Mouse (Mus musculus) midbrain, embryonic 15.5 days (tissue): ENCODE data around the gene Pole4. TPM values are rescaled to one million over a fixed set of nuclear protein-coding genes. Genes with fewer than 3 reads are reported as not detected.
A peak's percentile ranks its signal among the peaks of the same experiment; 100 is the strongest.

ENCODE experiments used
- ATAC-seq: fragments of 200-750 bp; cut with Nextera tagmentation; replicated peaks from 2 replicates; pipeline ENCODE4 v1.8.0; 2017; ENCODE audit warnings: moderate TSS enrichment
- H3K27ac ChIP-seq: fragments of 300-500 bp; sonication (generic); 2 replicates; pipeline ENCODE4 v1.5.1; 2015; ENCODE audit warnings: mild to moderate bottlenecking, inconsistent platforms
- H3K27me3 ChIP-seq: fragments of 300-500 bp; sonication (generic); replicated peaks from 2 replicates; pipeline ENCODE4 v1.6.1; 2015; ENCODE audit warnings: inconsistent platforms
- H3K36me3 ChIP-seq: fragments of 300-500 bp; sonication (generic); replicated peaks from 2 replicates; pipeline ENCODE4 v1.6.1; 2015; ENCODE audit warnings: inconsistent platforms
- H3K4me1 ChIP-seq: fragments of 300-500 bp; sonication (generic); 2 replicates; pipeline ENCODE4 v1.6.1; 2015; ENCODE audit warnings: inconsistent platforms
- H3K4me2 ChIP-seq: fragments of 300-500 bp; sonication (generic); 2 replicates; pipeline ENCODE4 v1.6.1; 2015; ENCODE audit warnings: inconsistent platforms, mild to moderate bottlenecking, moderate library complexity
- H3K4me3 ChIP-seq: fragments of 300-500 bp; sonication (generic); 2 replicates; pipeline ENCODE4 v1.5.1; 2015; ENCODE audit warnings: mild to moderate bottlenecking, inconsistent platforms
- H3K9ac ChIP-seq: fragments of 300-500 bp; sonication (generic); 2 replicates; pipeline ENCODE4 v1.6.1; 2015; ENCODE audit warnings: mild to moderate bottlenecking, inconsistent platforms
- H3K9me3 ChIP-seq: fragments of 300-500 bp; sonication (generic); 2 replicates; pipeline ENCODE4 v1.6.1; 2016; ENCODE audit warnings: inconsistent platforms
- WGBS: fragments of 180-500 bp; shearing (Covaris S2); methylation state at CpG from one replicate; pipeline ENCODE4 v1.1.7; 2015; ENCODE audit warnings: mixed read lengths; 5-methylcytosine and 5-hydroxymethylcytosine counted together
- polyA plus RNA-seq: library from polyadenylated mRNA; unstranded; fragments of >200 nt; fragmentation: Nextera tagmentation; extraction: Ambion mirVana; gene quantifications from 2 replicates; pipeline ENCODE4 v1.2.1, GENCODE M21; 2015

Gene Pole4
- polyA plus RNA-seq, 1 experiment from 2014 or later = 102 TPM

GRCm38 (mm10) chr6:82604791-82605190 lies 100.4 kb downstream of the Pole4 start:
- H3K27me3 ChIP-seq = no peaks in the 10 kb centered on the region
- 49% methylated on average over 8 of the region's 8 CpGs for WGBS
- no peak for ATAC-seq
- H3K4me3 ChIP-seq = no peak overlapping the region
- no peak overlapping the region for H3K4me2 ChIP-seq
- no peak overlapping the region for H3K9ac ChIP-seq
- H3K27ac ChIP-seq = no peak overlapping the region
- H3K36me3 ChIP-seq = no peaks in the 10 kb centered on the region
- H3K4me1 ChIP-seq = peaks cover 14% of the 10 kb centered on the region; the same call in 1 of the 2 replicates
- no peaks in the 10 kb centered on the region for H3K9me3 ChIP-seq

GRCm38 (mm10) chr6:82603665-82604064 lies 101.5 kb downstream of the Pole4 start:
- Histone ChIP-seq H3K9ac (no peak overlapping the region), H3K27ac (no peak overlapping the region), H3K4me3 (no peak overlapping the region), H3K27me3 (no peaks in the 10 kb centered on the region), H3K36me3 (no peaks in the 10 kb centered on the region), H3K9me3 (no peaks in the 10 kb centered on the region), H3K4me1 (0 out of 2 replicates have a peak, but pooled peaks cover 4% of the 10 kb centered on the region), H3K4me2 (no peak overlapping the region)
- WGBS = 55% methylated on average over 2 of the region's 2 CpGs
- ATAC-seq = 0 out of 2 replicates have a peak, but pooled peaks have one; percentile 39

DNA sequence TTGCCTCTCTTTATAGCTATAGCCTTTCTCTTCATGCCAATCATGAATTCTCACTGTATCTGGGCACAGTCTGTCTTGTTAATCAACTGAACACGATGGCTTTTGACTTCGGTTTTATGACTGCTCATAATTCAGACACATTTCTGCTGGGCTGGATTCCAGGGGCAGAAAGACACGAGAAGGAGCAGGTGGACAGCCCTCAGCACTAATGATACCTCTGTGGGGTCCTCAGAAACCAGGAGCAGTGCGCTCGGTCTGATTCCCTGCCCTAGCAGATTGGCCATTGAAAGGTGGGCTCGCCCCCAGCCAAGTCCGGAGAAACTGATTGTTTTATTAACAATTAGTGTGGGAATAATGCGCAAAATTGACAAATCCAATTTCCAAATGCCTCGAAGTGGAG lies 101.9 kb downstream of the Pole4 start:
- WGBS = 85% methylated on average over 9 of the region's 9 CpGs
- Histone ChIP-seq H3K4me1 (0 out of 2 replicates have a peak, but pooled peaks cover 4% of the 10 kb centered on the region), H3K4me3 (no peak overlapping the region), H3K9me3 (no peaks in the 10 kb centered on the region), H3K27me3 (no peaks in the 10 kb centered on the region), H3K4me2 (no peak overlapping the region), H3K36me3 (no peaks in the 10 kb centered on the region), H3K27ac (no peak overlapping the region), H3K9ac (no peak overlapping the region)
- ATAC-seq = no peak

GRCm38 (mm10) chr6:82595461-82596090 lies 109.6 kb downstream of the Pole4 start:
- H3K9me3 ChIP-seq = no peaks in the 10 kb centered on the region
- no peak; the same call in 1 of the 2 replicates for ATAC-seq
- H3K27ac ChIP-seq = peak overlapping the region; percentile 19; the same call in 1 of the 2 replicates
- H3K9ac ChIP-seq = no peak overlapping the region
- WGBS = 58% methylated on average over 8 of the region's 8 CpGs
- H3K36me3 ChIP-seq = no peaks in the 10 kb centered on the region
- no peak overlapping the region for H3K4me2 ChIP-seq
- no peaks in the 10 kb centered on the region for H3K4me1 ChIP-seq
- no peak overlapping the region for H3K4me3 ChIP-seq
- no peaks in the 10 kb centered on the region for H3K27me3 ChIP-seq

- H3K9ac ChIP-seq = no peak overlapping the region
- WGBS = 67% methylated on average over 7 of the region's 7 CpGs
- 0 out of 2 replicates have a peak, but pooled peaks have one; percentile 39 for ATAC-seq
These were observed 115.8 kb downstream of the Pole4 start for GRCm38 (mm10) chr6:82589387-82589786.

DNA sequence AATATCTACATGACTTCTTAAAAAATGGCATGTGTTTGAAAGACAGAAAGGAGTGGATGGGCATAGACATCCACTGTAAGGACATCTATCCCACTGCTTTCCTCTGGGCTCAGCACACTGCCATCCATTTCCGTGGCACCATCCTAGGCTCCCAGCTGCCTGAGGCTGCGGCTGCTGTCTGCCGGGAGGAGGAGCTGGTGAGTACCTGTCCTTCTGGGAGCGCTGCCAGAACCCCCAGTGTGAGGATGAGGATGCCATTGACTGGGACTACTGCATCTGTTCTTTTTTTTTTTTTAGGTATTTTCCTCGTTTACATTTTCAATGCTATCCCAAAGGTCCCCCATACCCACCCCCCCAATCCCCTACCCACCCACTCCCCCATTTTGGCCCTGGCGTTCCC lies 119.8 kb downstream of the Pole4 start:
- Histone ChIP-seq H3K4me3 (no peak overlapping the region), H3K36me3 (no peaks in the 10 kb centered on the region), H3K9me3 (0 out of 2 replicates have a peak, but pooled peaks cover 3% of the 10 kb centered on the region), H3K9ac (no peak overlapping the region), H3K27ac (no peak overlapping the region), H3K27me3 (no peaks in the 10 kb centered on the region), H3K4me1 (no peaks in the 10 kb centered on the region), H3K4me2 (no peak overlapping the region)
- ATAC-seq = no peak
- WGBS = 61% methylated on average over 6 of the region's 6 CpGs

More at GRCm38 (mm10) chr6:82589387-82589786, 115.8 kb downstream of the Pole4 start:
- Histone ChIP-seq H3K4me3 (no peak overlapping the region), H3K4me2 (no peak overlapping the region), H3K4me1 (no peaks in the 10 kb centered on the region), H3K9me3 (no peaks in the 10 kb centered on the region), H3K27ac (no peak overlapping the region), H3K27me3 (no peaks in the 10 kb centered on the region), H3K36me3 (no peaks in the 10 kb centered on the region)

DNA sequence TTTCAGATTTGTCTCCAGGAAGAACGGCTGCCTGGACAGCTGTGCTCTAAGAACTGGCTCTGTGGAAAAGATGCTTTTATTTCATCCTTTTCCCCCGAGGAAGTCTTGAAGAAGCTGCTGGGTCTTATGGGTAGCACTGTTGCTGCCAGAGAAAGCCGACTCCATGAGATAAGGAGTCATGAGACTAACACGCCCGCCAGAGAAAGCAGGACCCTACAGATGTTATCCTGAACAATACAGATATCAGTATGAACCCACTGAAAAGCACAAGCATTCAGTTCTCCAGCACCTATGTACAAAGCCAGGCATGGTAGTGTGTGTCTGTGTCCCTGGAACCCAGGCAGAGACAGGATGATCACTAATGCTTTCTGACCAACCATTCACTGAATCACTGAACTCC lies 129.7 kb downstream of the Pole4 start:
- no peaks in the 10 kb centered on the region for H3K9me3 ChIP-seq
- H3K4me1 ChIP-seq = no peaks in the 10 kb centered on the region
- no peak for ATAC-seq
- H3K27me3 ChIP-seq = no peaks in the 10 kb centered on the region
- no peaks in the 10 kb centered on the region for H3K36me3 ChIP-seq
- H3K9ac ChIP-seq = no peak overlapping the region
- no peak overlapping the region for H3K27ac ChIP-seq
- no peak overlapping the region for H3K4me2 ChIP-seq
- WGBS = 87% methylated on average over 5 of the region's 5 CpGs
- no peak overlapping the region for H3K4me3 ChIP-seq

Other genes with a start within 250 kb of the Pole4 start
- gene Hk2, start 69.1 kb upstream of the Pole4 start, polyA plus RNA-seq = 2.2 and 2.8 TPM in 2 replicates
- gene Sema4f, start 234.4 kb upstream of the Pole4 start, polyA plus RNA-seq = 20.3 and 21.7 TPM in 2 replicates
- 0.22 TPM in 1 of 2 replicates, not detected in the other for gene M1ap, start 241.5 kb upstream of the Pole4 start, polyA plus RNA-seq